15 mouse cellular contexts compared by ENCODE assay signal in genomic region chr15:79928736-79929135, GRCm38 (mm10). TPM values are rescaled to one million over a fixed set of nuclear protein-coding genes. Genes with fewer than 3 reads are reported as not detected.
A peak's percentile ranks its signal among the peaks of the same experiment; 100 is the strongest.
DNase-seq lines count a peak whose midpoint lies in the region; ATAC-seq and TF ChIP-seq lines count a peak whose summit lies in the region.
"Had no signal": no experiment of that assay in that cellular context is flagged by ENCODE, and none has a peak within 500 bp of the region (broad histone marks: within the 10 kb centered on the region; RNA-seq: fewer than 3 reads in every experiment).

No protein-coding gene starts in this region.

- H3K9me3 ChIP-seq in heart, embryonic 10.5 days, result no peaks in the 10 kb centered on the region
- no peaks in the 10 kb centered on the region for H3K9me3 ChIP-seq in lung, postnatal 0 days (ENCODE audit: low read length)
- no peaks in the 10 kb centered on the region for H3K9me3 ChIP-seq in ES-E14 (ENCODE audit: control insufficient read depth, insufficient read depth, low read depth, low read length)
- H3K9me3 ChIP-seq in liver, embryonic 13.5 days (replicated peaks), result no peaks in the 10 kb centered on the region
- H3K9me3 ChIP-seq: embryonic facial prominence, embryonic 12.5 days had no signal

- peaks cover 52% of the 10 kb centered on the region for H3K27me3 ChIP-seq in heart, embryonic 10.5 days (ENCODE audit: insufficient read depth, poor library complexity, severe bottlenecking)
- H3K27me3 ChIP-seq in lung, postnatal 0 days (replicated peaks; ENCODE audit: insufficient read depth, low read length), result peaks cover 5% of the 10 kb centered on the region; the same call in 1 of the 2 replicates
- peaks cover 35% of the 10 kb centered on the region for H3K27me3 ChIP-seq in liver, embryonic 13.5 days

- H3K27ac ChIP-seq in heart, embryonic 10.5 days, result peak overlapping the region; percentile 22; the same call in 1 of the 2 replicates
- H3K27ac ChIP-seq in lung, postnatal 0 days (ENCODE audit: low read length), result peak overlapping the region; percentile 84; the same call in 1 of the 2 replicates
- H3K27ac ChIP-seq in ES-E14 (ENCODE audit: insufficient read depth, low read depth, low read length, poor library complexity, severe bottlenecking), result peak overlapping the region; percentile 92
- H3K27ac ChIP-seq in liver, embryonic 13.5 days, result peak overlapping the region; percentile 96

- H3K4me3 ChIP-seq in heart, embryonic 10.5 days, result no peak overlapping the region
- no peak overlapping the region for H3K4me3 ChIP-seq in lung, postnatal 0 days (ENCODE audit: low read depth, low read length)
- peak overlapping the region in 1 of 2 experiments; percentile 56; a peak in 1 of 4 replicates for H3K4me3 ChIP-seq in ES-E14 (ENCODE audit: insufficient read depth in 1 of 2, low read depth in 1 of 2, low read length in 2 of 2, poor library complexity in 1 of 2, severe bottlenecking in 1 of 2)
- H3K4me3 ChIP-seq in liver, embryonic 13.5 days (replicated peaks), result peak overlapping the region; percentile 67

- H3K4me2 ChIP-seq in lung, postnatal 0 days (replicated peaks; ENCODE audit: low read depth, low read length), result no peak overlapping the region
- H3K4me2 ChIP-seq in liver, embryonic 13.5 days, result peak overlapping the region; percentile 84

- TF ChIP-seq EP300 in lung, postnatal 0 days (IDR thresholded peaks at IDR 0.05), result no peak

- no peak for TF ChIP-seq CTCF in lung, postnatal 0 days (IDR thresholded peaks at IDR 0.05)

- H3K9ac ChIP-seq in lung, postnatal 0 days (replicated peaks; ENCODE audit: low read depth), result no peak overlapping the region
- peak overlapping the region; percentile 38; the same call in 1 of the 2 replicates for H3K9ac ChIP-seq in ES-E14 (ENCODE audit: insufficient read depth, low read depth, low read length, poor library complexity, severe bottlenecking)
- H3K9ac ChIP-seq in liver, embryonic 13.5 days, result peak overlapping the region; percentile 82

- no peak for DNase-seq in heart, embryonic 10.5 days (ENCODE audit: low spot score)
- no peak for DNase-seq in heart, adult 18-20 months
- no peak for DNase-seq in lung, postnatal 0 days (ENCODE audit: low spot score)
- DNase-seq in lung, postnatal 36 days, result no peak
- DNase-seq in ES-E14 (ENCODE audit: low read depth, low spot score), result no peak
- no peak for DNase-seq in liver, embryonic 13.5 days
- no peak for DNase-seq in ovary, postnatal 36 days (ENCODE audit: low spot score)
- DNase-seq in urinary bladder, postnatal 25 days (ENCODE audit: low spot score), result no peak
- DNase-seq: adrenal gland, adult 8-10 months; layer of hippocampus, adult 9-11 months; lung, adult 18-20 months; right cerebral cortex, postnatal 14 days; thymus, postnatal 4 days had no signal

- peaks cover 29% of the 10 kb centered on the region for H3K4me1 ChIP-seq in heart, embryonic 10.5 days
- peaks cover 9% of the 10 kb centered on the region for H3K4me1 ChIP-seq in lung, postnatal 0 days (ENCODE audit: insufficient read depth, low read depth, low read length)
- H3K4me1 ChIP-seq in ES-E14 (ENCODE audit: control insufficient read depth in 2 of 2, insufficient read depth in 2 of 2, low read length in 2 of 2, poor library complexity in 1 of 2), result peaks cover 3 to 16% of the 10 kb centered on the region in 2 experiments; a peak in 3 of 4 replicates
- peaks cover 57% of the 10 kb centered on the region for H3K4me1 ChIP-seq in liver, embryonic 13.5 days (replicated peaks)

- H3K36me3 ChIP-seq in heart, embryonic 10.5 days, result no peaks in the 10 kb centered on the region
- no peaks in the 10 kb centered on the region for H3K36me3 ChIP-seq in lung, postnatal 0 days (ENCODE audit: insufficient read depth, low read length)
- H3K36me3 ChIP-seq in ES-E14 (ENCODE audit: control insufficient read depth, insufficient read depth, low read length, poor library complexity, severe bottlenecking), result peaks cover 39% of the 10 kb centered on the region
- H3K36me3 ChIP-seq in liver, embryonic 13.5 days, result no peaks in the 10 kb centered on the region
- H3K36me3 ChIP-seq: embryonic facial prominence, embryonic 12.5 days had no signal

- in situ Hi-C loops in ES-E14 (cut with MboI; ENCODE audit: low sequenced_read_pairs in 2 of 2, unreplicated experiment in 2 of 2), result no loop called here

- ATAC-seq in lung, postnatal 0 days, result no peak
- ATAC-seq in liver, embryonic 13.5 days (ENCODE audit: low read depth), result no peak
- ATAC-seq: hindbrain, embryonic 16.5 days had no signal

- 82% methylated on average over 2 of the region's 2 CpGs for WGBS in heart, embryonic 10.5 days
- 72% methylated on average over 2 of the region's 2 CpGs for WGBS in lung, postnatal 0 days
- 73% methylated on average over 2 of the region's 2 CpGs for WGBS in liver, embryonic 13.5 days (ENCODE audit: insufficient replicate concordance)

TF ChIP-seq in ES-E14, 5 proteins besides CTCF, POLR2A, EP300 and RAD21:
- TF ChIP-seq CHD2 (IDR thresholded peaks at IDR 0.05; ENCODE audit: low read depth, low read length) (no peak), ZC3H11A (IDR thresholded peaks at IDR 0.05; ENCODE audit: borderline replicate concordance, low read depth, low read length) (no peak), ZNF384 (IDR thresholded peaks at IDR 0.05; ENCODE audit: low read depth, low read length) (no peak), HCFC1 (IDR thresholded peaks at IDR 0.05; ENCODE audit: borderline replicate concordance, insufficient read depth, low read length) (no peak), MAFK (IDR thresholded peaks at IDR 0.05; ENCODE audit: insufficient read depth, low read depth, low read length) (no peak)

RNA-seq across cellular contexts. Expression of gene Apobec3, which starts 37.3 kb away (rescaled TPM):
- 9.5 and 10.2 TPM in 2 replicates for polyA plus RNA-seq in heart, embryonic 10.5 days (2016; fragmentation: Nextera tagmentation; extraction: Ambion mirVana)
- total RNA-seq in heart, adult 18-20 months (2021), result 10 to 100 TPM in 1 of 2 experiments, 1 to 10 TPM in 1; 6.8 to 10.6 TPM
- 24.8 and 29.5 TPM in 2 replicates for polyA plus RNA-seq in lung, postnatal 0 days (2015; fragmentation: Nextera tagmentation; extraction: Ambion mirVana)
- 39.9 and 42.4 TPM in 2 replicates for total RNA-seq in ES-E14 (2012; rRNA removed)
- 41.7 and 53.3 TPM in 2 replicates for polyA plus RNA-seq in liver, embryonic 13.5 days (2015; fragmentation: Nextera tagmentation; extraction: Ambion mirVana)

RNA-seq across cellular contexts. Expression of gene Cbx7, which starts 42.2 kb away (rescaled TPM):
- polyA plus RNA-seq in heart, embryonic 10.5 days (2016; fragmentation: Nextera tagmentation; extraction: Ambion mirVana), result 0.82 and 1.0 TPM in 2 replicates
- 10 to 100 TPM; 17.8 to 29.8 TPM for total RNA-seq in heart, adult 18-20 months (2021)
- polyA plus RNA-seq in lung, postnatal 0 days (2015; fragmentation: Nextera tagmentation; extraction: Ambion mirVana), result 4.1 and 4.5 TPM in 2 replicates
- total RNA-seq in ES-E14 (2012; rRNA removed), result 171 and 233 TPM in 2 replicates
- polyA plus RNA-seq in liver, embryonic 13.5 days (2015; fragmentation: Nextera tagmentation; extraction: Ambion mirVana), result 0.89 and 1.4 TPM in 2 replicates

Comparison
In these comparisons a context has a peak if more than half of its experiments do, and no peak if none do; other contexts are left out.
1. H3K27ac ChIP-seq: peak in every context shown above with its lines; median percentile 96 in liver, embryonic 13.5 days; 92 in ES-E14; 84 in lung, postnatal 0 days; 22 in heart, embryonic 10.5 days.